Mouse (Mus musculus): Measurements from ENCODE around the gene Trpv5. TPM values are rescaled to one million over a fixed set of nuclear protein-coding genes. Genes with fewer than 3 reads are reported as not detected.

Trpv5 gene
- total RNA-seq, 2 experiments from 2014 or later, result not detected

- no peak for DNase-seq
- intact Hi-C loops (cut with DNase I; ENCODE audit: low total_unique reads), result no loop called here
These were observed 37.8 kb downstream of the Trpv5 start for GRCm38 (mm10) chr6:41642765-41643164.

DNA sequence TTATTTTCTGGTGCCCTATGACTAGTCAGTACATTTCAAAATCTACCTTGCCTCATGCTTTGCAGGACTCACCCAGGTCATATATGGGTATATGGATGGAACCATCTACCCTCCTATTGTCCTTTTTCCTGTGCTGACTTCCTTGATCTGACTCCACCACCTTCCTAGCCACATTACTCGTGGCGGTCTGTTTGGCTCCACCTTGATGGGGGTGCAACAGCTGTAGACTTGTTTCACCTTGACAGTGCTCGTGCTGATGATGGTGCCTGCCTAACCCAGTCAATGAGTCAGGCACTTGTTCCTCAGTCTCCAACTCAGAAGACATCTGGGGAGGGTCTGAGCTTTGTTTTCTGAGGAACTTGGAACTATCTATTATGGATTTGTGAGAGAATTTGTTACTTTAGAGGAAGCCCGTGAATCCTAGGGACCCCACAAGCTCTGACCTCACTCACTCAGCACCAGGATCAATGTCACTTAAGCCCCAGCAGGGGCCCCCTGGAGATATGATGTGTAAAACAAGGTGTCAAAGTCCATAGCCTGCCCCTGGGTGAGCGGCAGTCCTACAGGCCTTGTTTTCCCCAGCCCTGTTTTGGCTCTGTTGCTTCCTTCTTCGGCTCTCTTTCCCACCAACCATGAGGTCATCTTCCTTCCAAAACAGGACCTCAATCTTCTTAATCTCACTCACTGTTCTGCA, 39.2 kb downstream of the Trpv5 start:
- no peak for DNase-seq
- intact Hi-C loops (cut with DNase I; ENCODE audit: low total_unique reads), result no loop called here

DNA sequence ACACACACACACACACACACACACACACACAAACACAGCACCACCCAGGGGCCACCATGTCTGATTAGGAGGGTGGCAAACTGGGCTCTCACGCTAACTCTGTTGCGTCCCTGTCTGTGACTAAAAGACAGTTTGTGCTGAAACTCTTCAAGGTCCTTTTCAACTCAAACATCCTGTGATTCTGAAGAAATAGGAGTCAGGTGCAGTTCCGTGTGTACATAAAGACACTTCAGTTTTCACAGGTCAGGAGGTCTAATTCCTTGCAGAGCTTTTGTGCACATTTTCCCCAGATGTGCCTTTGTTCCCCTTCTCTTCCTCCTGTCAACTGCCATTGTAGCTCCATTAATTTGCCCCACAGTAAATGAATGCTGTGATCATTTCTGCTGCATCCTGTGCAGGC, 40.1 kb downstream of the Trpv5 start:
- DNase-seq, result no peak
- intact Hi-C loops (cut with DNase I; ENCODE audit: low total_unique reads), result no loop called here

GRCm38 (mm10) chr6:41637927-41638506, 42.6 kb downstream of the Trpv5 start:
- intact Hi-C loops (cut with DNase I; ENCODE audit: low total_unique reads), result no loop called here
- DNase-seq, result no peak

- intact Hi-C loops (cut with DNase I; ENCODE audit: low total_unique reads), result no loop called here
These were observed 43.2 kb downstream of the Trpv5 start for GRCm38 (mm10) chr6:41637393-41637792.

GRCm38 (mm10) chr6:41636178-41636577, 44.4 kb downstream of the Trpv5 start, which contains the start of gene Trpv6:
Gene Trpv6, minus strand, starts transcription at chr6:41636405.
- intact Hi-C loops (cut with DNase I; ENCODE audit: low total_unique reads), result no loop called here
- DNase-seq, result no peak

More at GRCm38 (mm10) chr6:41637393-41637792, 43.2 kb downstream of the Trpv5 start:
- no peak for DNase-seq

DNA sequence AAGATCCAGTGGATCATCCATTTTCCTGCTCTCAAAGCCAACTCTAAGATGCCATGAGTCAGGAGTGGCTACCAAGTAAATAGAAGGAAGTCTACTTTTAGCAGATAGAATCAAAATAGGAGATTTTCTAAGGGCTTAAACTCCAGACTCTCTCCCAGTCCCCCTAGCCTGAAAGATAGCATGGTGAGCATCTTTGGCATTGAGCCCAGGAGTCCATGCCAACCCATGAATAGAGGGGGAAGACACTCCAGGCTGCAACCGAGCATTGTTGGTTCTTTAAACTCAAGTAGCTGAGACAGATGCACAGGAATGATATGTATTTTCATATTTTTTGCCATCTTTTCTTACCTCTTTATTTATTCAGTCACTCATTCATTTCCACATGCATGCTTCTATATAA, 45.4 kb downstream of the Trpv5 start:
- intact Hi-C loops (cut with DNase I; ENCODE audit: low total_unique reads), result no loop called here
- DNase-seq, result no peak

GRCm38 (mm10) chr6:41631549-41631948, 49.0 kb downstream of the Trpv5 start:
- DNase-seq, result no peak
- intact Hi-C loops (cut with DNase I; ENCODE audit: low total_unique reads), result no loop called here

DNA sequence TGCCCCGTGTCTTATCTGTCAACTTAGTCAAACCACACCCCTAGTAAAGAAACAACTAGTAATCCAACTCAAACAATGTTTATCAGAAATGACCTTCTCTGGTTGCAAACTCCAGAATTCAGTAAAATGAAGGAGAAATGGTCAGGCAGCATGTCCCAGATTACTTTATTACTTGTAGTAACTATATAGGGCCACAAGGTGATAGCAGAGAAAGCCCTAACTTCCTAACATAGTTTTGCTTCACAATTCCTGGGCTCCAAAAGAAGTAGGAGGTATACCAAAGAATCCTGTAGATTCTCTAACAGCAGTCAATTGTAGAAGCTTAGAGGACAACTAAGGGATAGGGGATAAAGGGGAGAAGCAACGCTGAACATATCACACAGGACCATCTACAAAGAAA, 49.8 kb downstream of the Trpv5 start:
- intact Hi-C loops (cut with DNase I; ENCODE audit: low total_unique reads), result no loop called here
- DNase-seq, result no peak

- no peak for DNase-seq
- intact Hi-C loops (cut with DNase I; ENCODE audit: low total_unique reads), result no loop called here
These were observed 52.4 kb downstream of the Trpv5 start for GRCm38 (mm10) chr6:41628180-41628579.

GRCm38 (mm10) chr6:41622661-41623060, 57.9 kb downstream of the Trpv5 start:
- intact Hi-C loops (cut with DNase I; ENCODE audit: low total_unique reads), result no loop called here
- no peak for DNase-seq

DNA sequence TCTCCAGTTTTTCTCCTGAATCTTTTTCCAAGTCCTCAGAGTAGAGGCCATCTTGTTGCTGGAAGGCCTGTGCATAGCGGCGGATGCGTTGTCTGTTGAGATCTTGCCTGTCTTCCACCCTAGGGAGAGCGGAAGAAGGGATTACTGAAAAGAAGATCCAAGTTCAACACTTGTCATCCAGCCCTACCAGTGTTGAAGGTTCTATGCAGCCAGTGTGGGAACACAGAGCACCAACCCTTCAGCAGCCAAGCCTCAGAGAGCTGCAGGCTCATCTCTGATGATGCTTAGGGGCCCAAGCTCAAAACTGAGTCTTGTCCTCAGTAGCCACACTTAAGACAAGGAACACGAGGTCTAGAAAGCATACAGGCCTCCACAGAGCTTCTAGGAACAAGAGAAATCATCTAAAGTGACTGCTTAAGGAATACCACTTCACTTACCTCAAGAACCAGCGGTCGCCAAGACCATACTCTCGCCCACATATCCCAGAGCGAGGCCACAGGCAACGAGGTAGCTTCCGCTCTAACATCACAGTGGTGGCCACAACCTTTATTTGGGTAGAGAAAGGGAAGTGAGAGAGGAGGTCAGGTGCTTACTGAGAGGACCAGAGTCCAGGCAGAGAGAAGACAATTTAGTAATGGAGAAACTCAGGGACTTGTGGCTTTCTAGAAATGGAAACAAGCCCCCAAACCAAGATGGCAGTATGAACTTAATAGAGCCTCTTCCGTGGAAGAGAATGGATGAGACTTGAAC, 59.2 kb downstream of the Trpv5 start:
- intact Hi-C loops (cut with DNase I; ENCODE audit: low total_unique reads), result no loop called here
- no peak for DNase-seq

GRCm38 (mm10) chr6:41620173-41620798, 60.3 kb downstream of the Trpv5 start:
- intact Hi-C loops (cut with DNase I; ENCODE audit: low total_unique reads), result no loop called here

GRCm38 (mm10) chr6:41607637-41608036, 72.9 kb downstream of the Trpv5 start:
- intact Hi-C loops (cut with DNase I; ENCODE audit: low total_unique reads), result no loop called here
- DNase-seq, result no peak

More at GRCm38 (mm10) chr6:41620173-41620798, 60.3 kb downstream of the Trpv5 start:
- DNase-seq, result no peak

DNA sequence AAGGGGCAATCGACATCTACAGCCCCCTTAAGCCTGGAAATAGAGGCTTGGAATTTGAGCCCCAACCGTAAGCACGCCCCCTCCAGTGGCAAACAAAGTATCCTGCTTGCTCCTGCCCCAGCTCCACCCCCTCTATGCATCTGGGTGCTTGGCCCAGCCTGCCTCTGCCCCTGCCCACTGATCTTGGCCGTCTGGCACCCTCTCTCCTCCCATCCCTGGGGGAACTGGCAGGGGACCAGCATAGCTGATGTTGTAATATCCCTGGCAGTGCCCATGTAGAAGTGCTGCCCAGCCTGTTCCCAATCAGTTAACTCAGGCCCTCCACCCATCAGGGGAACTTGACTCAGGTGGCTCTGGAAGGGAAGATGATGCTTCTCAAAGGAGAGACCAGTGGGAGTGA, 74.4 kb downstream of the Trpv5 start:
- intact Hi-C loops (cut with DNase I; ENCODE audit: low total_unique reads), result no loop called here
- peak; percentile 32 for DNase-seq

DNA sequence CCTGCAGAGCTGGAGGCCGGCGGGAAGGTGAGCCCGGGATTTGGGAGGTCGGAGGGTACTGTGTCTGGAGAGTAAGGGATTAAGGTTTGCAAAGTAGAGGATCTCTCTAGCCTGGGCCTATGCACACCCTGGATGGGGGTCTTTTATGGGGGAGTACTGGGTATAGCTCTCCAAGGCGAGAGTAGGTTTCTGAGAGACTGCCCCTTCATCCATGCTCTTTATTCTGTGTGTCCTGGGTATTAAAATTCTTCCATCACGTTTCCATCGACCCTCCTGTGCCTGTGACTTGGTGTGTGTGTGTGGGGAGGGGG, 74.8 kb downstream of the Trpv5 start:
- no peak for DNase-seq
- intact Hi-C loops (cut with DNase I; ENCODE audit: low total_unique reads), result no loop called here

- intact Hi-C loops (cut with DNase I; ENCODE audit: low total_unique reads), result no loop called here
- DNase-seq, result peak; percentile 77
These were observed 75.3 kb downstream of the Trpv5 start, which contains the start of gene Ephb6 for GRCm38 (mm10) chr6:41605061-41605793. Gene Ephb6, plus strand, starts transcription at chr6:41605482.

DNA sequence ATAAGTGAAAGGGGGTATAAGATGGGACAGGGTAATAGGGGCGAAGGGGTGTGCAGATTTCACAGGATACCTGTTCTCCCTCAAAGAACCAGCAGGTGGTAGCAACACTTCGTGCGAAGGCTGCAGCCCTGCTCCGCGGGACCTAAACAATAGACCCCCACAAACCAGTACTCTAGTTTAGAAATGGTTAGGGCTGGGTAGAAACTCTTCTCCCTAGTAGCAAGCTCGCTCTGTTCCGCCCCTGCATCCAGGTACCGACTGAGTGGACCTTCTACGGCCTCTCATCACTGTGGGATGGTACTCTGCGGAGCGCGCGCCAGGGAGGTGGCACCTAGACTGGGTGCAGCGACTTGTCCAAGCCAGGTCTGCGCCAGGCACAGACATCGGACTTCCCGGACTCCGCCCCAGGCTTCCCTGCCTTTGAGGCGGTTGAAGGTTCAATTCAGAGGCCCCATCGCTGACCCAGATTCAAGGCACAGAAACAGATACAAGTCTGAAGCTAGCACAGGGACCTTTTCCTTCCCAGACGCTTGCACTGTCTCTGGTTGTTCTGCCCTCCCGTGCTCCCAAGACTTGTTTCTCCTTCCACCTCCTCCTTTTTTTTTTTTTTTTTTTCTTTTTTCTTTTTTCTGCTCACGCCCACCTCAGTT, 76.0 kb downstream of the Trpv5 start:
- intact Hi-C loops (cut with DNase I; ENCODE audit: low total_unique reads), result no loop called here
- no peak for DNase-seq
